Mouse (Mus musculus): ENCODE data around the gene Prss21. TPM values are rescaled to one million over a fixed set of nuclear protein-coding genes. Genes with fewer than 3 reads are reported as not detected.

Gene Prss21
- polyA plus RNA-seq, 1 experiment from 2014 or later: not detected

- WGBS: 25% methylated on average over 4 of the region's 4 CpGs
- ATAC-seq (replicated peaks): no peak
These were observed 26.7 kb upstream of the Prss21 start for GRCm38 (mm10) chr17:23841145-23841544.

GRCm38 (mm10) chr17:23843141-23843811, 24.6 kb upstream of the Prss21 start:
- Histone ChIP-seq H3K9ac (replicated peaks) (no peak overlapping the region), H3K36me3 (no peaks in the 10 kb centered on the region), H3K4me2 (replicated peaks) (peak overlapping the region; percentile 19; the same call in 1 of the 2 replicates), H3K9me3 (no peaks in the 10 kb centered on the region), H3K4me3 (no peak overlapping the region), H3K27me3 (no peaks in the 10 kb centered on the region), H3K27ac (replicated peaks) (no peak overlapping the region), H3K4me1 (no peaks in the 10 kb centered on the region)
- ATAC-seq (replicated peaks): no peak
- WGBS: 40% methylated on average over 23 of the region's 23 CpGs

More at GRCm38 (mm10) chr17:23841145-23841544, 26.7 kb upstream of the Prss21 start:
- H3K4me2 ChIP-seq (replicated peaks): no peak overlapping the region
- H3K4me1 ChIP-seq: no peaks in the 10 kb centered on the region
- H3K27me3 ChIP-seq: 0 out of 2 replicates have a peak, but pooled peaks cover 3% of the 10 kb centered on the region
- no peaks in the 10 kb centered on the region for H3K9me3 ChIP-seq
- no peaks in the 10 kb centered on the region for H3K36me3 ChIP-seq
- no peak overlapping the region for H3K9ac ChIP-seq (replicated peaks)
- no peak overlapping the region for H3K4me3 ChIP-seq
- no peak overlapping the region for H3K27ac ChIP-seq (replicated peaks)

- no peak within 1 kb of the TSS for H3K27ac ChIP-seq (replicated peaks)
- H3K4me2 ChIP-seq (replicated peaks): peak within 1 kb of the TSS; percentile 19
- ATAC-seq (replicated peaks): no peak
- no peaks in the 10 kb centered on the region for H3K36me3 ChIP-seq
- H3K9ac ChIP-seq (replicated peaks): no peak within 1 kb of the TSS
- WGBS: 12% methylated on average over 19 of the region's 19 CpGs
- H3K4me3 ChIP-seq: no peak within 1 kb of the TSS
- no peaks in the 10 kb centered on the region for H3K4me1 ChIP-seq
- H3K27me3 ChIP-seq: no peaks in the 10 kb centered on the region
- H3K9me3 ChIP-seq: no peaks in the 10 kb centered on the region
These were observed 24.0 kb upstream of the Prss21 start, which contains the start of the genes Prss32 and Prss41 for GRCm38 (mm10) chr17:23843812-23844273. Gene Prss32, plus strand, starts transcription at chr17:23843855. Gene Prss41, minus strand, starts transcription at chr17:23844172.

- WGBS: 63% methylated on average over 2 of the region's 2 CpGs
- Histone ChIP-seq H3K9ac (replicated peaks) (no peak overlapping the region), H3K36me3 (no peaks in the 10 kb centered on the region), H3K4me2 (replicated peaks) (no peak overlapping the region), H3K27me3 (no peaks in the 10 kb centered on the region), H3K4me3 (no peak overlapping the region), H3K27ac (replicated peaks) (no peak overlapping the region), H3K9me3 (no peaks in the 10 kb centered on the region), H3K4me1 (no peaks in the 10 kb centered on the region)
- no peak for ATAC-seq (replicated peaks)
These were observed 17.8 kb upstream of the Prss21 start for GRCm38 (mm10) chr17:23850028-23850427.

- no peak overlapping the region for H3K27ac ChIP-seq (replicated peaks)
- peak; percentile 32; the same call in 1 of the 2 replicates for ATAC-seq (replicated peaks)
- H3K9me3 ChIP-seq: no peaks in the 10 kb centered on the region
- H3K27me3 ChIP-seq: no peaks in the 10 kb centered on the region
- no peak overlapping the region for H3K4me2 ChIP-seq (replicated peaks)
- no peaks in the 10 kb centered on the region for H3K36me3 ChIP-seq
- no peak overlapping the region for H3K4me3 ChIP-seq
- H3K4me1 ChIP-seq: no peaks in the 10 kb centered on the region
- 61% methylated on average over 18 of the region's 19 CpGs for WGBS
- H3K9ac ChIP-seq (replicated peaks): no peak overlapping the region
These were observed 16.8 kb upstream of the Prss21 start for GRCm38 (mm10) chr17:23850853-23851749.

GRCm38 (mm10) chr17:23853292-23853691, 14.6 kb upstream of the Prss21 start:
- H3K4me1 ChIP-seq: no peaks in the 10 kb centered on the region
- 26% methylated on average over 5 of the region's 5 CpGs for WGBS
- no peak overlapping the region for H3K4me3 ChIP-seq
- no peaks in the 10 kb centered on the region for H3K36me3 ChIP-seq
- no peak overlapping the region for H3K4me2 ChIP-seq (replicated peaks)
- H3K9ac ChIP-seq (replicated peaks): no peak overlapping the region
- H3K9me3 ChIP-seq: no peaks in the 10 kb centered on the region
- no peak for ATAC-seq (replicated peaks)
- no peak overlapping the region for H3K27ac ChIP-seq (replicated peaks)
- no peaks in the 10 kb centered on the region for H3K27me3 ChIP-seq

GRCm38 (mm10) chr17:23854229-23854765, 13.6 kb upstream of the Prss21 start:
- H3K27ac ChIP-seq (replicated peaks): no peak overlapping the region
- no peak overlapping the region for H3K4me3 ChIP-seq
- H3K9ac ChIP-seq (replicated peaks): no peak overlapping the region
- no peak for ATAC-seq (replicated peaks)
- H3K4me1 ChIP-seq: no peaks in the 10 kb centered on the region
- H3K9me3 ChIP-seq: no peaks in the 10 kb centered on the region
- H3K36me3 ChIP-seq: no peaks in the 10 kb centered on the region
- no peaks in the 10 kb centered on the region for H3K27me3 ChIP-seq
- no peak overlapping the region for H3K4me2 ChIP-seq (replicated peaks)
- WGBS: 89% methylated on average over 10 of the region's 10 CpGs

- no peaks in the 10 kb centered on the region for H3K4me1 ChIP-seq
- no peak overlapping the region for H3K9ac ChIP-seq (replicated peaks)
- no peak overlapping the region for H3K4me2 ChIP-seq (replicated peaks)
- H3K9me3 ChIP-seq: no peaks in the 10 kb centered on the region
- WGBS: 89% methylated on average over 6 of the region's 6 CpGs
- H3K36me3 ChIP-seq: no peaks in the 10 kb centered on the region
- ATAC-seq (replicated peaks): no peak
- no peak overlapping the region for H3K4me3 ChIP-seq
- H3K27ac ChIP-seq (replicated peaks): no peak overlapping the region
- H3K27me3 ChIP-seq: no peaks in the 10 kb centered on the region
These were observed 10.7 kb upstream of the Prss21 start for GRCm38 (mm10) chr17:23857193-23857592.

GRCm38 (mm10) chr17:23857913-23858312, 9.9 kb upstream of the Prss21 start:
- Histone ChIP-seq H3K27ac (replicated peaks) (no peak overlapping the region), H3K4me3 (no peak overlapping the region), H3K27me3 (no peaks in the 10 kb centered on the region), H3K9ac (replicated peaks) (no peak overlapping the region), H3K36me3 (no peaks in the 10 kb centered on the region), H3K9me3 (no peaks in the 10 kb centered on the region), H3K4me2 (replicated peaks) (no peak overlapping the region), H3K4me1 (no peaks in the 10 kb centered on the region)
- no peak for ATAC-seq (replicated peaks)
- 80% methylated on average over 2 of the region's 2 CpGs for WGBS

- 80% methylated on average over 4 of the region's 4 CpGs for WGBS
These were observed 4.9 kb upstream of the Prss21 start for GRCm38 (mm10) chr17:23862926-23863325.

GRCm38 (mm10) chr17:23868513-23868912, 657 bp downstream of the Prss21 start:
- Histone ChIP-seq H3K9me3 (no peaks in the 10 kb centered on the region), H3K36me3 (no peaks in the 10 kb centered on the region), H3K4me3 (no peak overlapping the region), H3K27me3 (no peaks in the 10 kb centered on the region), H3K27ac (replicated peaks) (no peak overlapping the region), H3K9ac (replicated peaks) (no peak overlapping the region), H3K4me1 (no peaks in the 10 kb centered on the region), H3K4me2 (replicated peaks) (no peak overlapping the region)
- WGBS: 94% methylated on average over 11 of the region's 11 CpGs
- ATAC-seq (replicated peaks): no peak

More at GRCm38 (mm10) chr17:23862926-23863325, 4.9 kb upstream of the Prss21 start:
- H3K4me2 ChIP-seq (replicated peaks): no peak overlapping the region
- H3K4me1 ChIP-seq: no peaks in the 10 kb centered on the region
- H3K27ac ChIP-seq (replicated peaks): no peak overlapping the region
- no peaks in the 10 kb centered on the region for H3K36me3 ChIP-seq
- H3K4me3 ChIP-seq: no peak overlapping the region
- H3K9me3 ChIP-seq: no peaks in the 10 kb centered on the region
- no peak for ATAC-seq (replicated peaks)
- H3K27me3 ChIP-seq: no peaks in the 10 kb centered on the region
- H3K9ac ChIP-seq (replicated peaks): no peak overlapping the region
